Mouse (Mus musculus) B cell, adult 67 days (primary cell): Measurements from ENCODE around the gene Xrcc5. TPM values are rescaled to one million over a fixed set of nuclear protein-coding genes. Genes with fewer than 3 reads are reported as not detected.

Experiments used
- total RNA-seq, 2 experiments: library from RNA; stranded (reverse); gene quantifications; 4 replicates each; pipeline ENCODE4 v1.2.4; 2023

Xrcc5 gene
- total RNA-seq: 10 to 100 TPM; 21.2 to 25.1 TPM

GRCm38 (mm10) chr1:72307317-72307798 lies at the start of gene Xrcc5:
Gene Xrcc5 (plus strand): TSS chr1:72307421.

DNA sequence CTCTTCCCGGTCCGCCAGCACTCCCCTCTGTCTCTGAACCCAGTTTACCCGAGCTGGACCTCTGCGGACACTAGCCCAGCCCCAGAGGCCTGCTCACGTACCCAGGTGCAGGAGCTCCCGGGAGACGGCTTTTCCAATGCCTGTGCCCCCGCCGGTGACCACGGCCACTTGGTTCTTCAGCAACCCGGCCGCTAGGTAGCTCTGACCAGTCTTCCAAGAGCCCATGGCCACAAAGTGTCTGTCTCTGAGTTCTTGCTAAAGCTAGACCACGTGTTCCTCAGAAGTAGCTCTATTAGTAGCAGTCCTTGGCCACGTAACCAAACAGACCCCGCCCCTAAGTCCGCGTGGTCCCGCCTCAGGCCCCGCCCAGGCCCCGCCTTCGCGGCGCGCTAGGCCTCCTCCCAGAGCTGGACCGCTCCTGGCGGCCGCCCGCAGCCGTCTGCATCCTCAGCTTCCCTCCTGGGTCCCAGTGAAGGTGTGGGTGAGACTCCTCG lies 23.2 kb upstream of the Xrcc5 start, which contains the start of the genes Pecr and Tmem169:
Gene Pecr (minus strand): TSS at position 323 of the 494 bp plus-strand sequence.
Gene Tmem169 (plus strand): TSS at position 378 of the 494 bp plus-strand sequence.

Other genes with a start within 250 kb of the Xrcc5 start
- gene Mreg, start 95.1 kb upstream of the Xrcc5 start, total RNA-seq: 1 to 10 TPM; 2.8 TPM
- gene Pecr, start 23.1 kb upstream of the Xrcc5 start, total RNA-seq: 1 to 10 TPM; 1.7 to 3.5 TPM
- gene Tmem169, start 23.1 kb upstream of the Xrcc5 start, total RNA-seq: not detected
- gene March4, start 229.5 kb downstream of the Xrcc5 start, total RNA-seq: under 1 TPM in 1 of 2 experiments, not detected in 1; 0.15 TPM